Mouse (Mus musculus): Measurements from ENCODE around the gene Tpcn2. TPM values are rescaled to one million over a fixed set of nuclear protein-coding genes. Genes with fewer than 3 reads are reported as not detected.

Gene Tpcn2
- total RNA-seq (2021) = 1 to 10 TPM; 2.1 to 2.4 TPM
- long read RNA-seq, experiment 1, partial matches to known transcripts = 0 of 5 reads
- long read RNA-seq, experiment 1, other reads (novel, unspliced or antisense) = 4 of 5 reads
- long read RNA-seq, experiment 2 = 0 reads

- peak; percentile 92 for DNase-seq
Observed at GRCm38 (mm10) chr7:145283487-145284187, at the start of gene Tpcn2. Gene Tpcn2, minus strand, starts transcription at chr7:145284011.

DNA sequence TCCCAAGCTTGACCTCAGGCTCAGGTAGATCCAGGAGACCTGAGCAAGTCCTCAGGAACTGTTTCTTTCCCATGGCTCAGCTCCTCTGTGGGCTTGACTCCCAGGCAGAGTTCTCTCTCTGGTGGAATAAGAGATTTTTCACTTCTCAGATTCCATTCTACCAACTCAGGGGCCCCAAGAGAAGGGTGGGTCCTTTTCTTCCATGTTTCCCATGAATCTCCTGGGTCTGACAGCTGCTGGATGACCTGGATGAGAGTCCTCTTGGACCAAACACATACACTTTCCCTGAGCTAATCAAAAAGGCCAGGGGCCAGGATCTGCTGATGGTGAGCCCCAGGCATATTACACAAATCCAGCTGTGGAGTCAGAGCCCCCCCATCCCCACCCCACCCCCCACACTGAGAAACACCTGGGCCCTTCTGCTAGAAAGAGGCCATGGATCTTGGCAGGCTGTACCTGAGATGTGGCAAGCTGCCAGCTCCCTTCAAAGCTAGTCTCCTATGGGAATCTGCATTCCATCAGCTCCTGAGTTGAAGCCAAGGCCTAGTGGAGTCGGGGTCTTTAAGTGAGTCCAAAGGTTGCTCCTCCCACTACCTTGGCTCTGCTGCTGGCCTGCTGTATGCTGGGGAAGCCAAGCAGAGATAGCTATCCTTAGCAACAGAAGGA, 48.7 kb upstream of the Tpcn2 start:
- DNase-seq = no peak

- no peak for DNase-seq
Observed at GRCm38 (mm10) chr7:145330641-145331040, 46.8 kb upstream of the Tpcn2 start.

DNA sequence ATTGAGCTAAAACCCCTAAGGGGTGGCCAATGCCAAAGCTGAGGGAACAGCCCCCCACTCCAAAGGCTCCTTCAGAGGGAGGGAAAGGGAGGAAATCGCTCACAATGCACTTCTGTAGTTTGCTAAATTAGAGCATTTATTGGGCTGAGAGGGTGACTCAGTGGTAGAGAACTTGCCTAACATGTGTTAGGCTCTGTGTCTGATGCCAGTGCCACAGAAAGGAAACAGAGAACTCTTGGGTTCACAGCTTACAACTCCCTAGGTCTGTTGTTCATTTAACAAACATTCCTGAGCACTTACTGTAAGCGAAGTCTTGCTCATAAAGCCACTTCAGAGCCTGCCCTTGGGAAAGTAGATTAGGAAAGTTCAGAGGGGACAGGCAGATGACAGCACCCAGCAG, 46.2 kb upstream of the Tpcn2 start:
- DNase-seq = no peak

GRCm38 (mm10) chr7:145325697-145326096, 41.9 kb upstream of the Tpcn2 start:
- no peak for DNase-seq

DNA sequence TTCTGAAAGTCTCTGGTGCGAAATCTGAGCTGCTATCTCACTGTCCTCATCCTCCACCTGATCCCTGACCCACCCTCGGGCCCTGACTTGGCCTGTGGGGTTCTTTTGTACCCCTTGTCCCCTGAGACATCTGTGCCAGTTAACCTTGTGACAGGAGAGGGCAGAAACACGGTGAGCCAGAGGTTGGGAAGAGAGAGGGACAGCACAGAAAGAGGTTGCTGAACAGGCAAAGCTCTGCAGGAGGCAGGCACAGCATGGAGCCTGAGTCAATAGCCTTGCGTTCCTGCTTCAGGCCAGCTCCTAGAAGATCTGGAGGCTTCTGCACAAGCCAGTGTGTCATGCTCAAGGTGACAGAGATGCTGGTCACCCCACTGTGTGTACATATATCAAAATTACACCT, 39.8 kb upstream of the Tpcn2 start:
- no peak for DNase-seq

DNA sequence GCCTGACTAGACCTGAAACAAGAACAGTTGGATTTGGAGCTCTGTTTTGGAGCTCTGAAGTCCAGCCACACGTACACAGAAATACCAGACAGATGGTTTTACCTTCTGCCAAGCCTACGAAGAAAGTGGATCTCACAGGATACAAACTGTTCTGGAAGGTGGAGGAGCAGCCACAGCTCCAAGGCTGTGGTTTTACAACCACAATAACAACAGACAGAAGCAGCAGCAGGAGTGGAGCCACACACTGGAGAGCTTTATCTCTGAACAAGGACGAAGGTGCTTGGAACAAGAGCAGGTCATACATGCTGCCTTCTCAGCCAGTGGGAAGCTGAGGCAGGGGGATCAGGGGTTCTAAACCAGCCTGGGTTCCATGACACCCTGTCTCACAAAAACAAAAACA, 35.7 kb upstream of the Tpcn2 start:
- no peak for DNase-seq

DNA sequence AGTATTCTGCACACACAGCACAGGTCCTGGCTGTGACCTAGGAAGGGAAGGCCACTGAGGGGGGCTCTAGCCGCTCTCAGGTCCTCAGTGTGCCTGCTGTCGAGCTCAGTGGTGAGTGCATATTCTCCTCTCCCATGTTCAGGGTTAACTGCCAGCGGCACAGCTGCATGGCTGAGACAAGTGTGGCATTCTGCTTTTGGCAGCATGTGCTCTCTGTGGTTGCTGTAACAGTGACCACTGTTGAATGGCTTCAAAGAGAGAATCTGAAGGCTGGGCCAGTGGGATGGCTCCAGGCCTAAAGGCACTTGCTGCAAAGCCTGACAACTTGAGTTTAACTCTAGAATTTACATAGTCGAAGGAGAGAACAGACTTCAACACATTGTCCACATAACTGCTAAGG, 33.7 kb upstream of the Tpcn2 start:
- no peak for DNase-seq

DNA sequence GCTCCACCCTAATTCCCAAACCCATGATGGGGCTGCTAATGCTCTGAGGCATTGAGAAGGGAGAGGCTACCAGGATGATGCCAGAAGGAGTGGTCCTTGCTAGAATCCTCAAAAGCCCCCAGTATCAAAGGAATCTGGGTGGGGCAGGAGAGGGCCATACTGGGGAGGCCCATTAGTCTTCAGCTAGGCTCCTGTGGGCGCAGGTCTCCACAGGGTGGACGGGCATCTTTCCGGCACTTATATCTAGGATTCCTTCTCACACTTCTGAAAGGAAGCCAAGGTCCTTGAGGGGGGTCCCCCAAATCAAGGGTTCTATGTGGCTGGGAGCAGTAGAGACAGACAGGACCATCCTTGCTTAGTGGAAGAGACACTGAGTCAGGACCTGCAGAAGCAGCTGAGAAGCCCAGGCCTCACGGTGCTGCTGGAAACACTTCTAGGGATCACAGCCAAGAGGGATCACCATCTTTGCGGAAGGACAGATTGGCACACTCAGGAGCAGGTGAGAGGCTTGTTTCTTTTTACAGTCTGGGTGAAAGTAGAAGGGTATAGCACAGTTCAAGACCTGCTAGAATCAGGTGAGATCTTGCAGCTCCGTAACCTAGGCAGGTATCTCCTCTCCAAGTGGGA, 31.1 kb upstream of the Tpcn2 start, which contains the start of gene Mrgprd:
Gene Mrgprd (plus strand): TSS at position 51 of the 627 bp plus-strand sequence.
- DNase-seq = no peak

- no peak for DNase-seq
Observed at GRCm38 (mm10) chr7:145312137-145312536, 28.3 kb upstream of the Tpcn2 start.

DNA sequence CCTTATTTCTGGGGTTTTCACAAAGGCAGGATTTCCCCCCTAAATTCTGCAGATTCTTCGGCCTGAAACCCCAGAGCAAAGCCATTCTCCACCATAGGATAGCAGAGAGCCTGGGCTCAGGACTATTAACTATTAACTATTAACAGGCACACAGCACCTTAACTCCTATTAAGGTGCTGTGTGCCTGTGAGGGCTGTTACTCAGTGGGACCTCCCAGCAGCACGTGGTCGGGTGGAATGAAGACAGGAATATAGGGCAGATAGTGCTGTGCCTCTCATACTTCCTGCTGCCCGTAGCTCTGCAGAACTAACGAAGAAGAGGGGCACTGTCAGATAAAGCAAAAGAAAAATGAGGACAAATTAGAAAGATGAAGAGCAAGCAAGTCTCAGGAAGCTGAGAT, 26.7 kb upstream of the Tpcn2 start:
- DNase-seq = no peak

GRCm38 (mm10) chr7:145309877-145310276, 26.1 kb upstream of the Tpcn2 start:
- DNase-seq = no peak

- DNase-seq = no peak
Observed at GRCm38 (mm10) chr7:145308866-145309265, 25.1 kb upstream of the Tpcn2 start.

DNA sequence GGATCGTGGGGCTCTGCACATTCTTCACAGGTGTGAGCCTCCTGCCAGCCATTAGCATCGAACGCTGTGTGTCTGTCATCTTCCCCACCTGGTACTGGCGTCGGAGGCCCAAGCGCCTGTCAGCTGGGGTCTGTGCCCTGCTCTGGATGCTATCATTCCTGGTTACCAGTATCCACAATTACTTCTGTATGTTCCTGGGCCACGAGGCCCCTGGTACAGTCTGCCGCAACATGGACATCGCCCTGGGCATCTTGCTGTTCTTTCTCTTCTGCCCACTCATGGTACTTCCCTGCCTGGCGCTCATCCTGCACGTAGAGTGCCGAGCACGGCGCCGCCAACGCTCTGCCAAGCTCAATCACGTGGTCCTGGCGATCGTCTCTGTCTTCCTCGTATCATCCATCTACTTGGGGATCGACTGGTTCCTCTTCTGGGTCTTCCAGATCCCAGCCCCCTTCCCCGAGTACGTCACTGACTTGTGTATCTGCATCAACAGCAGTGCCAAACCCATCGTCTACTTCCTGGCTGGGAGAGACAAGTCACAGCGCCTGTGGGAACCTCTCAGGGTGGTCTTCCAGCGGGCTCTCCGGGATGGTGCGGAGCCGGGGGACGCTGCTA, 24.4 kb upstream of the Tpcn2 start:
- DNase-seq = no peak

- no peak for DNase-seq
Observed at GRCm38 (mm10) chr7:145307636-145308035, 23.8 kb upstream of the Tpcn2 start.

GRCm38 (mm10) chr7:145304153-145304552, 20.3 kb upstream of the Tpcn2 start:
- no peak for DNase-seq

DNA sequence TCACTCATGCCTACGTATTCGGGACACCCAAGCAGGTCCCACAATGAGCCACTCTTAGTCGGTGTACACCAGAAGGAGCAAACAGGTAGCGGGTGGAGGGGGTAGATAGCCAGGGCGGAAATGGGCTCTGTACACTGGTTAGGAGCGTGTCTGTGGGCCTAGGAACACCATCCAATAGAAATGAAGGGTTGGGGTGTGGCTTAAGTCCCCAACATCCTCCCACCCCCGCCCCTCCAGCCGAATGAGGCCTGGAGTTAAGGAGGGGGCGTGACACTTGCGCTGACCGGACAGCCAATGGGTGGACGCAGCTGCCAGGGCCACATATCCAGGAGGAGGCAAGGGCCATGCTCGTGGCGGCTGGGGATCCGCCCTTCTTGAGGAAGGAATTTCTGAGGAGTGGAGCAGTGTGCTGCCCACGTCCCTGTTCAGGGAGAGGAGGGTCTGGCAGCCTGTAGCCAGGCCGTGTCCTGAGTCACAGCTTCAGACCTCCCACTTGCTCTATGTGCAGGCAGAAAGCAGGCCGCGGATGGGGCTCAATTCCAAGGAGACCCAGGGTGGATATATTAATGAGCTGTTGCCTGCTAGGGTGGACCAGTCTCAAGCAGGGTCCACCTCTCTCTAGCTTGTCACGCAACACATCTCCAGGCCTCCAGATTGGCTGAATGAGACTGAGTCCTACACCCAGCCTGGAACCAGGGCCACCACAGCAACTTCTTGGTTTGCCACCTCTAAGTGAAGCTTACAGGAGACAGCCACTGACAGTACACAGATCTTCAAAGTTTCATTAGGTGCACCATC, 18.9 kb upstream of the Tpcn2 start:
- DNase-seq = peak; percentile 83

DNA sequence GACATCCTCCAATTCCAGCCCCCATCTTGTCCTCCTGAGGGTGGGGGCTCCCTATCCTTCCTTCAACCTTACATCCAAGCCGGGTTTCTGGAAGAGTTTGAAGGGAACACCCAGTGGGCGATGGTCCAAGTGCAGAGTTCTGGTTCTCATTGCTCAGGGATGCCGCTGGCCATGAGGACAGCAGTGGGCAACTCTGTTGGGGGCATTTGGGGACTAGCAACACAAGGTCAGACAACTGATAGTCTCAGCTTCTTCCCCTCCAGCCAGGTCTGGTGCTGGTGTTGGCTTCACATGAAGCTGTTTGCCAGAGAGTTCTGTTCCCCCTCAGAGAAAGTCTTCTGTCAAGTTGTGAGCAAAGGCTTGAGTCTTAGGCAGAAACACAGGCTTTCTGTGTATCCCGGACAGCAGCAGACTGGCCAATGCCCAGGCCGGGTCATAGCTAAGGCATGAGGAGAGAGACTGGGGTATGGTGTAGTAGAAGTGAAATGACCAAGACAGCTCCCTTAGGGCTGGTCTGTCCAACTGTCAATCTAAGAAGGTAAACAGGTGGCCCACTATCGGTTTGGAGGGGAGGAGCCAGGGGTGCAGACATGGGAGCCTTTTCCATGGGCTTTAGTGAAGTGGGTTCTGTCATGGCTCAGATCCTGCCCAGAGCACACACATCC, 17.7 kb upstream of the Tpcn2 start:
- peak; percentile 34 for DNase-seq

DNA sequence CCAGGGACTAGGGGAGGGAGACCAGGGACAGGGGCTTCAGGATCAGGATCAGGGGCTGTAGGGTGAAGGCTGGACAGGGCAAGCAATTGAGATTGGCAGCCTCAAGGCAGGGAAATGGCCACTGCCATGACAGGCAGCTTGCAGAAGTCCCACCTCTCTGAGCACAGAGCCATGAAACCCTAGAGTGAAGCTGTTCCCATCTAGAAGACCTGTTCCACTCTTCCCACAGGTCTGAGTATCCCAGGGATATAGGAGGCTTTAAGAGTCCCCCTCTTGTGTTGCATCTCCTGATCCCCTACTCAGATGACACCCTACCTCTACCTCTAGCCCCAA, 17.2 kb upstream of the Tpcn2 start:
- no peak for DNase-seq

GRCm38 (mm10) chr7:145300321-145301007, 16.7 kb upstream of the Tpcn2 start, which contains the start of gene Mrgprf:
Gene Mrgprf, plus strand, starts transcription at chr7:145300828.
- DNase-seq = peak; percentile 86
